Mouse (Mus musculus): ENCODE results near the gene Ptprt. TPM values are rescaled to one million over a fixed set of nuclear protein-coding genes. Genes with fewer than 3 reads are reported as not detected.

Ptprt gene
- polyA plus RNA-seq, 1 experiment, result 0.05 TPM

DNA sequence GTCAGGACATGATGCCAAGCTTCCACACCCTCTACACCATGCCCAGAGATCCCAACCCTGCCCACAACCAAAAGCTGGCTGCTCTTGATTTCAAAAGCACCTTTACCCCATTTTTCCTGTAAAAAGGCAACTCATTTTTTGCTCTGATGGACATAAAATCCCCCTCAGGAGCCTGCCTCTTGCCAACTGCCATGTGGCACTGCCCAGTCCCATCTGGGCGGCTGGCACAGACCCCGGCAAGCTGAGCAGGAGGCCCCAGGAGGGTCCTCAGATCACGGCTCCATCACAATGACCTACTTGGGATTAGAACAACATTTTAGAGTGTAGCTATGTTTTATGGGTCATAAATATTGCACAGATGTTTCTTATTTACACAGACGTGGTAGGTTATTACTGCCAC lies 22.3 kb downstream of the Ptprt start:
- WGBS, result 43% methylated on average over 4 of the region's 4 CpGs
- TF ChIP-seq CTCF (conservative IDR thresholded peaks at IDR 0.05; ENCODE audit: insufficient read depth, insufficient read length, low read depth, low read length) (no peak), POLR2A (IDR thresholded peaks at IDR 0.05; ENCODE audit: low read depth, low read length) (no peak)
- Histone ChIP-seq H3K4me3 (ENCODE audit: insufficient read depth, low read depth, low read length) (no peak overlapping the region), H3K4me1 (ENCODE audit: control insufficient read depth, insufficient read depth, low read length) (no peaks in the 10 kb centered on the region), H3K27ac (ENCODE audit: insufficient read depth, low read depth, low read length) (no peak overlapping the region), H3K36me3 (ENCODE audit: control insufficient read depth, insufficient read depth, low read length) (no peaks in the 10 kb centered on the region), H3K27me3 (replicated peaks; ENCODE audit: control insufficient read depth, insufficient read depth, low read length) (no peaks in the 10 kb centered on the region; the same call in 1 of the 2 replicates)
- DNase-seq, result no peak

DNA sequence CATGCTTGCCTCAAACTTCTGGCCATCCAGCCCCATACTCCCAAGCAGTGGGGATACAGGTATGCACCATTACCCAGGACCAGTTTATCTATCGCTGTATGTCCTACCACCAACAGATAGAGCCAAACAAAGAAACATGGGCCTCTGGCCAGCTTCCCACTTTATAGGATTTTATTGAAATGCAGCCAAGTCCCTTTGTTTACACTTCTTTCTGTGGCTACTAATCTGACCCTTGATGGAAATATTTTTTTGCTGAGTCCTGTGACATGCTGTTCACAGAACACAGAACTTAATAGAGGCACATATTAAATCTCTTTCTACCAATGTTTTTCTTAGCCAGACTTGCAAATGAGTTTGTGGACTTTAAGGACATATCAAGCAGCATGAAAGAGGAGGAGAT lies 23.4 kb downstream of the Ptprt start:
- WGBS, result 48% methylated on average over 1 of the region's 1 CpGs
- Histone ChIP-seq H3K27ac (ENCODE audit: insufficient read depth, low read depth, low read length) (no peak overlapping the region), H3K36me3 (ENCODE audit: control insufficient read depth, insufficient read depth, low read length) (no peaks in the 10 kb centered on the region), H3K4me3 (ENCODE audit: insufficient read depth, low read depth, low read length) (no peak overlapping the region), H3K4me1 (ENCODE audit: control insufficient read depth, insufficient read depth, low read length) (no peaks in the 10 kb centered on the region), H3K27me3 (replicated peaks; ENCODE audit: control insufficient read depth, insufficient read depth, low read length) (no peaks in the 10 kb centered on the region; the same call in 1 of the 2 replicates)
- DNase-seq, result no peak
- TF ChIP-seq CTCF (conservative IDR thresholded peaks at IDR 0.05; ENCODE audit: insufficient read depth, insufficient read length, low read depth, low read length), result no peak
- no peak for TF ChIP-seq POLR2A (IDR thresholded peaks at IDR 0.05; ENCODE audit: low read depth, low read length)

DNA sequence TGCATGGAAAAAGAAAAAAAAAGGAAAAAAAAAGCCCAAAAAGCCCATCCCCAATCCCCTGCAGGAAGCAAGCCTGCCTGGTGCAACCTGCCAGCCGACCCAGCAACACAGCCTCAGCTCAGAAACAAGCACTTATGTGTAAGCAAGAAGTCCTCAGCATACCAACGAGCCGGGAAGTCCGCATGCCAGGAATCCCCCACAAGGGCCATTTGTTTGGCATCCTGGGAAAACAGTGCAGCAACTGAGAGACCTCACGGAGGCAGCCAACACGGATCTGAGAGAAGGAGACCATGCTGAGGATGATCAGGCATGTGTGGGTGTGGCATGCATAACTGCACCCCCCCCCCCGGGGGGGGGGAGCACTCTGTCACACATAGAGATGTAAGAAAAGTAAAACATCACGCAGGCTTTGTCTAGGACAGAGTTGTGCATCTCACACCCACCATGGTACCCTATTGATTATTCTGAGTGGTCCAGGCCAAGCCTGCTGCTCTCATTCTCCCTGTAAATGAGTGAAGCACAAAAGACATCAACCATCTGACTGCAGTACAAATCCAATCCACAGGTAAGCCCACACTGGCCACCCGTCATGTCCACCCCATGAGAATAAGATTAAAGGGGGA lies 24.4 kb downstream of the Ptprt start:
- TF ChIP-seq POLR2A (IDR thresholded peaks at IDR 0.05; ENCODE audit: low read depth, low read length), result no peak
- no peak for TF ChIP-seq CTCF (conservative IDR thresholded peaks at IDR 0.05; ENCODE audit: insufficient read depth, insufficient read length, low read depth, low read length)
- no peaks in the 10 kb centered on the region for H3K27me3 ChIP-seq (replicated peaks; ENCODE audit: control insufficient read depth, insufficient read depth, low read length)
- no peak for DNase-seq
- no peaks in the 10 kb centered on the region for H3K4me1 ChIP-seq (ENCODE audit: control insufficient read depth, insufficient read depth, low read length)
- no peaks in the 10 kb centered on the region for H3K36me3 ChIP-seq (ENCODE audit: control insufficient read depth, insufficient read depth, low read length)
- H3K27ac ChIP-seq (ENCODE audit: insufficient read depth, low read depth, low read length), result no peak overlapping the region
- 45% methylated on average over 9 of the region's 9 CpGs for WGBS
- no peak overlapping the region for H3K4me3 ChIP-seq (ENCODE audit: insufficient read depth, low read depth, low read length)

DNA sequence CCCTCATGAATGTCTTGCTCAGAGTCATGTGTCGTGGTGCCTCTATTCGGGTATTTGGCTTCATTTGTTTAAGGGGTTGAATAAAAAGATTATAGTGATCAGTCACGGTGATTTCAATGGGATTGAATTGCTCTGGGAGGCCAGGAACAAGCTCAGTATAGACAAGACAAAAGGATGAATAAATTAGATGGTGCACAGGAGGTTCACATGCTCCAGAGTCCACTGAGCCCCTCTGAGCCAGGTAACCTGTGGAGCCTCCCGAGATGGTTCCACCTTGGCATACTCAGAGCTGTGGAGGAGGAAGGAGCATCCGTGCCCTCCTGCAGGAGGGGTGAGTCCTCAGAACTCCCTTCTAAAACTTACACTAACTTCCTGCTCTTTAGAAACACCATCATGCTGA lies 26.0 kb downstream of the Ptprt start:
- H3K36me3 ChIP-seq (ENCODE audit: control insufficient read depth, insufficient read depth, low read length), result no peaks in the 10 kb centered on the region
- 74% methylated on average over 5 of the region's 5 CpGs for WGBS
- no peaks in the 10 kb centered on the region for H3K4me1 ChIP-seq (ENCODE audit: control insufficient read depth, insufficient read depth, low read length)
- TF ChIP-seq POLR2A (IDR thresholded peaks at IDR 0.05; ENCODE audit: low read depth, low read length) (no peak), CTCF (conservative IDR thresholded peaks at IDR 0.05; ENCODE audit: insufficient read depth, insufficient read length, low read depth, low read length) (no peak)
- no peak overlapping the region for H3K4me3 ChIP-seq (ENCODE audit: insufficient read depth, low read depth, low read length)
- H3K27ac ChIP-seq (ENCODE audit: insufficient read depth, low read depth, low read length), result no peak overlapping the region
- no peak for DNase-seq
- H3K27me3 ChIP-seq (replicated peaks; ENCODE audit: control insufficient read depth, insufficient read depth, low read length), result no peaks in the 10 kb centered on the region

DNA sequence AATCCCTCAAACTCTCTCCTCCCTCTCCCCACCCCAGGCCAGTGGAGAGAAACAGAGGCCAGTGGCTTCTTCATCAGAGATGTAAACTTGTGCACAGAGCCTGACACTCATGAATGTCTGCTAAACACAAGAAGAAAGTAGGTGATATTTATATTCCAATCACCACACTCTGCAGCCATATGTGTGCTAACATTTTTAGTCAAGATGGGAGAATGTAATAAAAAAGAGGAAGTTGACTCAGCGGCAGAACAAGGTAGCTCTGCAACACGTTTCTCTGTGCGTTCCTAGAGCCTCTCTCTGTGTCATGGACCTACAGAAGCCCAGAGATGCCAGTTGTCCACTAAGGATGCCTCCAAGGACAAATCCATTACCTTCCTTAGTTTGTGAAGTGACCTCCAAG lies 34.9 kb downstream of the Ptprt start:
- 80% methylated on average over 3 of the region's 3 CpGs for WGBS
- H3K36me3 ChIP-seq (ENCODE audit: control insufficient read depth, insufficient read depth, low read length), result no peaks in the 10 kb centered on the region

DNA sequence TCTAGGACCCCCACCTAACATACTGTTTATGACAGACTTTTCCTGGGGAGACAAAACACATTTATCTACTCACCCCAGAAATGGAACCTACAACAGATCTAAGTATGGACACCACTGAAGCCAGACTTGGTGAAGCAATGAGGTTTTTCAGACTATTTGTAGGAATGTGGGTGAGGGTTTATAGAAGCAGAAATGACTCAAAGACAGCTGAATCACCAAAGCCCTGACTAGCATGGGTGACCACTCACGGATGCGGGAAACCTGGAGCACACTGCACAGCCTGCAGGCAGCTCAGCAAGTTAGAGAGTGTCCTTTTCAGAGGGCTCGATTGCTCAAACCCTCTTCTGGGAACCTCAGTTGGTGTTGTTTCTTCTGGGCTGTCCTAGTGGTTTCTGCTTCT lies 36.2 kb downstream of the Ptprt start:
- H3K36me3 ChIP-seq (ENCODE audit: control insufficient read depth, insufficient read depth, low read length), result no peaks in the 10 kb centered on the region
- no peak for DNase-seq
- H3K4me1 ChIP-seq (ENCODE audit: control insufficient read depth, insufficient read depth, low read length), result no peaks in the 10 kb centered on the region
- no peak overlapping the region for H3K27ac ChIP-seq (ENCODE audit: insufficient read depth, low read depth, low read length)
- H3K27me3 ChIP-seq (replicated peaks; ENCODE audit: control insufficient read depth, insufficient read depth, low read length), result no peaks in the 10 kb centered on the region
- WGBS, result 95% methylated on average over 3 of the region's 3 CpGs
- TF ChIP-seq CTCF (conservative IDR thresholded peaks at IDR 0.05; ENCODE audit: insufficient read depth, insufficient read length, low read depth, low read length) (no peak), POLR2A (IDR thresholded peaks at IDR 0.05; ENCODE audit: low read depth, low read length) (no peak)
- no peak overlapping the region for H3K4me3 ChIP-seq (ENCODE audit: insufficient read depth, low read depth, low read length)

More for the DNA sequence above, 34.9 kb downstream of the Ptprt start:
- Histone ChIP-seq H3K4me1 (ENCODE audit: control insufficient read depth, insufficient read depth, low read length) (no peaks in the 10 kb centered on the region), H3K27ac (ENCODE audit: insufficient read depth, low read depth, low read length) (no peak overlapping the region), H3K27me3 (replicated peaks; ENCODE audit: control insufficient read depth, insufficient read depth, low read length) (no peaks in the 10 kb centered on the region), H3K4me3 (ENCODE audit: insufficient read depth, low read depth, low read length) (no peak overlapping the region)
- TF ChIP-seq POLR2A (IDR thresholded peaks at IDR 0.05; ENCODE audit: low read depth, low read length) (no peak), CTCF (conservative IDR thresholded peaks at IDR 0.05; ENCODE audit: insufficient read depth, insufficient read length, low read depth, low read length) (no peak)
- DNase-seq, result no peak

DNA sequence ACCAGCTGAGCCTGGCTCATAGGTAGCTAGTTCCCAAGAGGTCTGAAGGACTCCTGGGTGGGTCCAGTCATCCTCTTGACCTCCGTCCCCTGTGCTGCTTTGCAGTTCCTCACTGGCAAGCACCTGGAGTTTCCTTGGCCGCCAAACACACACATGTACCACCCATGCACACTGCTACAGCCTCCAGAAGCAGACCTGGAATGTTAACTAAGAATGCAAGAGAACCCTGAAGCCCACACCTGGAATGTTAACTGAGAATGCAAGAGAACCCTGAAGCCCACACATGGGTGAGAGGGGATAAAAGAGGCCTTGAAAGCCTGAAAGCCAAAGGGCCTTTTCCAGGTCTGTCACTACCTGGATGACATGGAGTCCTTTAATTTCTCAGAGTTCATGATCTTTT lies 46.7 kb downstream of the Ptprt start:
- no peaks in the 10 kb centered on the region for H3K27me3 ChIP-seq (replicated peaks; ENCODE audit: control insufficient read depth, insufficient read depth, low read length)
- WGBS, result 69% methylated on average over 2 of the region's 2 CpGs
- H3K4me1 ChIP-seq (ENCODE audit: control insufficient read depth, insufficient read depth, low read length), result no peaks in the 10 kb centered on the region
- DNase-seq, result no peak
- H3K4me3 ChIP-seq (ENCODE audit: insufficient read depth, low read depth, low read length), result no peak overlapping the region
- TF ChIP-seq CTCF (conservative IDR thresholded peaks at IDR 0.05; ENCODE audit: insufficient read depth, insufficient read length, low read depth, low read length), result no peak
- TF ChIP-seq POLR2A (IDR thresholded peaks at IDR 0.05; ENCODE audit: low read depth, low read length), result no peak
- H3K36me3 ChIP-seq (ENCODE audit: control insufficient read depth, insufficient read depth, low read length), result no peaks in the 10 kb centered on the region
- no peak overlapping the region for H3K27ac ChIP-seq (ENCODE audit: insufficient read depth, low read depth, low read length)

Measured in kidney, adult 2 months (tissue).